17 mouse cellular contexts compared by ENCODE assay signal in the genomic region with DNA sequence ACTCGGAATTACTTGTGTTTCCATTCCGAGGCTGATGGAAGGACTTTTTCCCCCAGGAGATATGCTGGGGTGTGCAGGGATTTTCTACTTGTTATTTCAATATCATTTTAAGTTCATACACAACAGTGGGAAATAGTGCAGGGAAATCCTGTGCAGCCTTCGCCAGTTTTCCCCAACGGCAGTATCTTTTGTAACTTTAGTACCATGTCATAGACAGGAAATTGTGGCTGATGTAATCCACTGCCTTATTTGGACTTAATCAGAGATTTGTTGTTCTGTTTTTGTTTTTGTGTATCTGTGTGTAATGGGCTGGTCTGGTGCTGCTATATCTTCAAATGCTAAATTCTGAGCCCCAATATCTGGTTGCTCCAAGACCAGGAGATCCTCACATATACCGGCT.
DNase-seq lines count a peak whose midpoint lies in the region; ATAC-seq and TF ChIP-seq lines count a peak whose summit lies in the region.
"Had no signal": no experiment of that assay in that cellular context is flagged by ENCODE, and none has a peak within 500 bp of the region (broad histone marks: within the 10 kb centered on the region; RNA-seq: fewer than 3 reads in every experiment).

No protein-coding gene starts in this region.

- H3K4me1 ChIP-seq in heart, embryonic 13.5 days = peaks cover 24% of the 10 kb centered on the region
- peaks cover 10 to 18% of the 10 kb centered on the region in 2 experiments for H3K4me1 ChIP-seq in heart, embryonic 14.5 days (ENCODE audit: control insufficient read depth in 2 of 2, insufficient read depth in 2 of 2, low read length in 2 of 2)
- H3K4me1 ChIP-seq in hindbrain, embryonic 10.5 days (replicated peaks) = no peaks in the 10 kb centered on the region
- H3K4me1 ChIP-seq: forebrain, embryonic 13.5 days; hindbrain, embryonic 15.5 days; limb, embryonic 12.5 days had no signal

- H3K4me2 ChIP-seq in heart, embryonic 13.5 days = no peak overlapping the region
- H3K4me2 ChIP-seq in heart, embryonic 14.5 days (ENCODE audit: low read length) = no peak overlapping the region
- H3K4me2 ChIP-seq: forebrain, embryonic 13.5 days; hindbrain, embryonic 15.5 days; limb, embryonic 12.5 days; neural tube, embryonic 15.5 days had no signal

- TF ChIP-seq CTCF in brain, embryonic 14.5 days (IDR thresholded peaks at IDR 0.05; ENCODE audit: borderline replicate concordance, extremely low read depth, insufficient read depth, insufficient read length) = no peak

- H3K4me3 ChIP-seq in heart, embryonic 13.5 days = no peak overlapping the region
- H3K4me3 ChIP-seq in heart, embryonic 14.5 days (ENCODE audit: control insufficient read depth in 1 of 2, insufficient read depth in 1 of 2, low read depth in 1 of 2, low read length in 2 of 2) = no peak overlapping the region
- H3K4me3 ChIP-seq in hindbrain, embryonic 10.5 days = no peak overlapping the region
- H3K4me3 ChIP-seq: forebrain, embryonic 13.5 days; hindbrain, embryonic 15.5 days; layer of hippocampus, adult 2 months; limb, embryonic 12.5 days; neural tube, embryonic 15.5 days had no signal

- no peaks in the 10 kb centered on the region for H3K9me3 ChIP-seq in heart, embryonic 13.5 days
- H3K9me3 ChIP-seq in heart, embryonic 14.5 days (ENCODE audit: control insufficient read depth, low read length) = no peaks in the 10 kb centered on the region
- no peaks in the 10 kb centered on the region for H3K9me3 ChIP-seq in hindbrain, embryonic 10.5 days
- H3K9me3 ChIP-seq: forebrain, embryonic 13.5 days; hindbrain, embryonic 15.5 days; limb, embryonic 12.5 days; neural tube, embryonic 15.5 days had no signal

- peak overlapping the region; percentile 56 for H3K27ac ChIP-seq in heart, embryonic 13.5 days (replicated peaks)
- peak overlapping the region; percentile 70 to 78 for H3K27ac ChIP-seq in heart, embryonic 14.5 days (replicated peaks in 1 of 2; ENCODE audit: control insufficient read depth in 1 of 2, insufficient read depth in 1 of 2, low read depth in 2 of 2, low read length in 2 of 2)
- H3K27ac ChIP-seq in hindbrain, embryonic 10.5 days = no peak overlapping the region
- H3K27ac ChIP-seq: forebrain, embryonic 13.5 days; hindbrain, embryonic 15.5 days; layer of hippocampus, adult 2 months; limb, embryonic 12.5 days; neural tube, embryonic 15.5 days had no signal

- 44% methylated on average over 5 of the region's 5 CpGs for WGBS in heart, embryonic 13.5 days
- WGBS in heart, embryonic 14.5 days = 34% methylated on average over 5 of the region's 5 CpGs
- 74% methylated on average over 5 of the region's 5 CpGs for WGBS in hindbrain, embryonic 10.5 days

- ATAC-seq in heart, embryonic 13.5 days (ENCODE audit: extremely low read depth, insufficient number of reproducible peaks, low FRiP score, low TSS enrichment) = no peak
- ATAC-seq in heart, embryonic 14.5 days (ENCODE audit: insufficient number of reproducible peaks, insufficient read depth, low FRiP score, low read depth) = no peak
- ATAC-seq: forebrain, embryonic 13.5 days; liver, postnatal 0 days had no signal

- DNase-seq in heart, postnatal 36 days = no peak
- DNase-seq in kidney, postnatal 14 days = peak; percentile 38
- DNase-seq in kidney, postnatal 4 days = no peak
- peak; percentile 15 for DNase-seq in brain, embryonic 14.5 days (ENCODE audit: low read depth)
- DNase-seq in urinary bladder, adult 18-20 months (ENCODE audit: low spot score in 2 of 2) = no peak
- DNase-seq in hindbrain, embryonic 10.5 days (ENCODE audit: low spot score) = no peak
- DNase-seq: adrenal gland, adult 8-10 months; cerebellum, adult 9-10 months; liver, postnatal 0 days; thymus, postnatal 4 days had no signal

- TF ChIP-seq POLR2A in brain, embryonic 14.5 days (IDR thresholded peaks at IDR 0.05; ENCODE audit: borderline replicate concordance, extremely low read depth, insufficient read depth, insufficient read length, poor library complexity, severe bottlenecking) = no peak

- no peak overlapping the region for H3K9ac ChIP-seq in heart, embryonic 13.5 days
- H3K9ac ChIP-seq in heart, embryonic 14.5 days (ENCODE audit: low read length) = no peak overlapping the region
- H3K9ac ChIP-seq: forebrain, embryonic 13.5 days; hindbrain, embryonic 15.5 days; limb, embryonic 12.5 days; liver, postnatal 0 days; neural tube, embryonic 15.5 days had no signal

- intact Hi-C loops in heart, postnatal 36 days (cut with DNase I) = no loop called here

- H3K36me3 ChIP-seq in heart, embryonic 13.5 days = no peaks in the 10 kb centered on the region
- no peaks in the 10 kb centered on the region for H3K36me3 ChIP-seq in heart, embryonic 14.5 days (ENCODE audit: control insufficient read depth, insufficient read depth, low read length)
- no peaks in the 10 kb centered on the region for H3K36me3 ChIP-seq in hindbrain, embryonic 10.5 days
- H3K36me3 ChIP-seq: hindbrain, embryonic 15.5 days; limb, embryonic 12.5 days; neural tube, embryonic 15.5 days had no signal

- H3K27me3 ChIP-seq in heart, embryonic 13.5 days (replicated peaks) = no peaks in the 10 kb centered on the region
- no peaks in the 10 kb centered on the region for H3K27me3 ChIP-seq in heart, embryonic 14.5 days (ENCODE audit: control insufficient read depth, insufficient read depth, low read length)
- no peaks in the 10 kb centered on the region for H3K27me3 ChIP-seq in hindbrain, embryonic 10.5 days (ENCODE audit: insufficient read depth, poor library complexity, severe bottlenecking)
- H3K27me3 ChIP-seq: forebrain, embryonic 13.5 days; hindbrain, embryonic 15.5 days; limb, embryonic 12.5 days; neural tube, embryonic 15.5 days had no signal

Comparison
In these comparisons a context has a peak if more than half of its experiments do, and no peak if none do; other contexts are left out.
1. DNase-seq: peak in kidney, postnatal 14 days (single experiment) and brain, embryonic 14.5 days (single experiment); none in heart, postnatal 36 days (0 of 2), kidney, postnatal 4 days (0 of 2), urinary bladder, adult 18-20 months (0 of 2) and hindbrain, embryonic 10.5 days (single experiment).